Mouse (Mus musculus) heart, adult 2 months (tissue): Measurements from ENCODE around the gene Slain1.

Experiments
- CTCF ChIP-seq: fragments of 200-600 bp; IDR thresholded peaks from 2 replicates; pipeline ENCODE4 v1.8.1; 2022; ENCODE audit warnings: antibody characterized with exemption, mild to moderate bottlenecking, moderate library complexity
- EP300 ChIP-seq: fragments of 200-500 bp; IDR thresholded peaks from 2 replicates; pipeline ENCODE4 v1.6.1; 2011; ENCODE audit warnings: low read depth, low read length, control low read depth; ENCODE audit not compliant: insufficient read depth
- POLR2A ChIP-seq: fragments of 200-500 bp; IDR thresholded peaks from 2 replicates; pipeline ENCODE4 v1.6.1; 2011; ENCODE audit warnings: mild to moderate bottlenecking, low read depth, low read length, control low read depth; ENCODE audit not compliant: insufficient read depth

DNA sequence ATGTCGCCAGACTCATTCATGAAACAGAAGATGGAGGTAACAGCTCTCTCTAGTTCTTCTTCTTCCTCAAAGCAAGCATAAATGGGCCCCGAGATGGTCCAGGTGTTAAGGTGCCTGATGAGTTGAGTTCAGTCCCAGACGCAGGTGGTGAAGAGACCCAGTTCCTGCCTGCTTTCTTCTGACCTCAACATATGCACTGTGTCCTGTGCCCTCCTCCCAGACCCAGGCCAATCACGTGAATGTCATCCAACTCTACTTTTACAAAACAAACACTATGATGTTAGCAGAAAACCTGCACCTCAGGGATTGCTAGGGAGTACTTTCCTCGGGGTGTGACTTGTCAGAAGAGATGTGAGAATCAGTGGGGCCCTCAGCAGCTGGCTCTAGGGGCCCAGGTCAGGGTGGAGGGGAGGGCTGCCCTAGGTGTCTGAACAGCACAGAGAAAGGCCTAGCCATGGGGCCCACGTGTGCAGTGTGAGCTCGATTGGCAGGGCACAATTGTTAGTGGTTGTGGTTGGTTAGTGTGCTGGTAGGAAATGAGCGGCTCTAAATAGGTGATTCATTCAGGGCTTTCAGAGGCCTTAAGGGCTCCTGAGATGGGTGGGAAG, 16.4 kb downstream of the Slain1 start:
- TF ChIP-seq CTCF (no peak), EP300 (no peak), POLR2A (no peak)
